Mouse (Mus musculus): ENCODE results near the gene Elf1.
"Not testable (repeated sequence)": the region's sequence is repeated elsewhere in the genome, so short reads cannot be mapped to it uniquely, and the experiment has no call there.

Elf1 gene

DNA sequence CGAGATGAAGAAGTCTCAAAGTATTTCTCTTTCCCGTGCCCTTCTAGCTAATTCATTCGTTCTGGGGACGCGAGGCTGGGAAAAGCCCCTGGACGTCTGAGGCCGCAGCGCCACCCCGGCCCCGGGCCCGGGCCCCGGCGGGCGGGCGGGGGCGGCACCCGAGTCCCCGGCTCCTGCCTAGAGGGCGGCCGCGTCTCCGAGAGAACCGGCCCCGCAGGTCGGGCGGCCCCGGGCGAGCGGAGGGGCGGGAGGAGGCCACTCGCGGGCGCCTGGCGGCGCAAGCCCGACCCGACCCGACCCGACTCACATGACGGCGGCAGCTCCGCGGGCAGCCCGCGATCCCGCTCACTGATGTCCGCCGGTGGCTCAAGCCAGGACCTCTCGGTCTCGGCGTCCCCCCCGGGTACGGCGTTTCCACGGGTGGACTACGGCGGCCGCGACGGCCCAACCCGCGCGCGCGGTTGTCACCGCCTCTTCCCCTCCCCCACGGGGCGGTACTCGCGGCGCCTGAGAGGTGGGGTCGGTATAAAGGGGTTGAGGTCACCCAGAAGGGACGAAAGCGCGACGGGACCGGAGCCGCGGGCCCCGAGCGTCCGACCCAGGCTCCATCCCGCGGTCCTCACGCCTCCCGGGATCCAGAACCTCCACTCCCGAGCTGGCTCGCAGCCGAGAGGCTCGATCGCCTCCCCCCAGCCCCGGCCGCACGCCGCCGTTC is at the start of gene Elf1:
TSS of gene Elf1 (plus strand) at position 571 of the 715 bp plus-strand sequence.
- DNase-seq (ENCODE audit: low spot score), result peak; percentile 90

DNA sequence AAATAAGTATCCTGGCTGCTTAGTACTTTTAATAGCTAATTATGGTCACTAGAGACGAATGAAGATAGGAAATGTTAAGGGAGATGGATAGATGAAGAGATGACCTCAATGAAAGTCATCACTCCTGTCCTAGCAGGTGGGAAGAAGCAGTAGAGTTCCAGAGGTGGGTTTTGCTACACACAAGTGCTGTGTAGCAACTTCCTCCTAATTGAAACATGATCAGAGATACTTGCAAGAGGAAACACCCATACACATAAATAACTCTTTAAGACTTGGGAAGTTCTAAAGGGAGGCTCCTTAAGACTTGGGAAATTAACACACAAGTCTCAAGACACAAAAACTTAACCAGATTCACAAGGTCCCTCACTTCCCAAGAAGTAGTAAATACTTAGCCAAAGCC is 46.9 kb upstream of the Elf1 start:
- no peak for DNase-seq (ENCODE audit: low spot score)

DNA sequence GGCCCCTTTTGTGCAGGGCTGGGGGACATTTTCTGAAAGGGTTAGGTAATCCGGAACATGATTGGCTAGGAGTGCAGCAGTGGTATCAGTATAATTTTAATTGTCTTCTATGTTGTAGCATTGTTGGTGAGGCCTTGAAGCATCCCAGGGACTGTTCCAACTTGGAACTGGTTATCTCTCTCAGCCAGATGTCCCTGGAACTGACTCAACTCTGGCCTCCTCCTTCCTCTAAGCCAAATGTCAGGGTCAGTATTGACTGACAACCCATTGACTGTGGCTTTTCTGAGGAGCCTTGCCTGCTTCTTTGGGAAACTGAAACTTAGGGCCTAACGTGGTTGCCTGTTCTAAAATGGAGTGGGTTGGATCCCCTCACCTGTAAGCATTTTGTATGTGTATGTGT is 40.3 kb upstream of the Elf1 start:
- DNase-seq (ENCODE audit: low spot score), result no peak

GRCm38 (mm10) chr14:79441441-79441840 is 39.6 kb upstream of the Elf1 start:
- no peak for DNase-seq (ENCODE audit: low spot score)

DNA sequence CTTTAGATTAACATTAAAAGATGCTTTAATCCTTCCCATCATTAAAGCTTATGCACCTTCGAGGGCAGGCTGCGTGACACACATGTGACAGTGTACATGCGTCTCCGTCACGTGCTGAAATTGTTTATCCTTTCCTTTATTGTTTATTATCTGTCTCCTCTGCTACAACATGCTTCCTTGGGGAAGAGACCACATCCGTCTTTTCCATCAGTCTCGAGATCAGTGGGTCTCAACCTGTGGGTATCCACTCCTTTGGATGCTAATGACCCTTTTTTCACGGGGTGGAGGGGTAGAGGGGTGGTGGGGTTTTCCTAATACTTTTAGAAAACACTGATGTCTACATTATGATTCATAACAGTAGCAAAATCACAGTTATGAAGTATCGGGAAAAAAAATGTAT is 36.4 kb upstream of the Elf1 start:
- DNase-seq (ENCODE audit: low spot score), result no peak

- DNase-seq (ENCODE audit: low spot score), result peak; percentile 55
Observed at GRCm38 (mm10) chr14:79445055-79445620, 35.9 kb upstream of the Elf1 start.

- peak; percentile 97 for DNase-seq (ENCODE audit: low spot score)
Observed at GRCm38 (mm10) chr14:79451681-79452590, 29.1 kb upstream of the Elf1 start, which contains the start of gene Kbtbd6. Kbtbd6 (plus strand) TSS chr14:79451835.

DNA sequence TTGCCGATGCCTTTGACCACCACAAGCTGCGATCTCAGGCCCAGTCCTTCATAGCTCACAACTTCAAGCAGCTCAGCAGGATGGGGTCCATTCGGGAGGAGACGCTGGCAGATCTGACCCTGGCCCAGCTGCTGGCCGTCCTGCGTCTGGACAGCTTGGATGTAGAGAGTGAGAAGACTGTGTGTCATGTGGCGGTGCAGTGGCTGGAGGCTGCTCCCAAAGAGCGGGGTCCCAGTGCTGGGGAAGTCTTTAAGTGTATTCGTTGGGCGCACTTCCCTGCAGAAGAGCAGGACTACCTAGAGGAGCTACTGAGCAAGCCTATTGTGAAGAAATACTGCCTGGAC is 28.4 kb upstream of the Elf1 start:
- not testable (repeated sequence) for DNase-seq (ENCODE audit: low spot score)

- no peak for DNase-seq (ENCODE audit: low spot score)
Observed at GRCm38 (mm10) chr14:79460401-79460800, 20.6 kb upstream of the Elf1 start.

DNA sequence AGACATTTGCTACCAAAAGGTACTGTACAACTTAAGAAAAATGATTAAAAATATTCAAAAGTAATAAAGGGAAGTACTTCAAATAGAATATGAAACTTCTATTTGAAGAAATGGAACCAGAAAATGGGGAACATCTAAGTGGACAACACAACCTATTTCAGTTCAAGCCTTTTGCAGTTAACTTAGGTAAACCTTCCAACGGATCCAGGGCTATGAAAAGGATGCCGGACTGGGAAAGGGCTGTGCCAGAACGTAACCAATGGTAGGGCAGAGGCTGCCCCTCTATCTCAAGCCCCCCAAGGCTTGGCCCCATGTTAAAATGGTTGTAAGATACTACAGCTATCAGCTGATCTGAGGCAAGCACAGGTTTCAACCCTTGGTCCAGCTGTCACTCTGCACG is 20.0 kb upstream of the Elf1 start:
- no peak for DNase-seq (ENCODE audit: low spot score)

- no peak for DNase-seq (ENCODE audit: low spot score)
Observed at GRCm38 (mm10) chr14:79465623-79466022, 15.4 kb upstream of the Elf1 start.

DNA sequence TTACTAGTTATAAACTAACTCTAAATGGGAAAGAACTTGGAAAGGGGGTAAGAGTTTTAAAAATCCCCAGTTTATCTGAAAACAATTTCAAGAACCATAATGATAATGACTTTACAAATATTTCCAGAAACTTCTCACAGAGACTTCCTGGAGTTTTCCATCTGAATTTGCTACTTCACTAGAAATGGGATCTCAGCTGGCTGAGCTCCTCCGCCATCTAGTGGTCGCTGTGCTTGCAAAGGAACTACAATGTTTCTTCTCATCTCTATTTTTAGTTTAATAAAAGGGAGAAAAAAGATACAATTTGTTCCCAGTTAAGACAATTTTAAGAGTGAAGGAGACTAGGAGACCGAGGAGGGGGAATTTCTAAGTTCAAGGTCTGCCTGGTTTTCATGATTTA is 13.4 kb upstream of the Elf1 start:
- peak; percentile 75 for DNase-seq (ENCODE audit: low spot score)

- DNase-seq (ENCODE audit: low spot score), result no peak
Observed at GRCm38 (mm10) chr14:79473384-79473783, 7.6 kb upstream of the Elf1 start.

DNA sequence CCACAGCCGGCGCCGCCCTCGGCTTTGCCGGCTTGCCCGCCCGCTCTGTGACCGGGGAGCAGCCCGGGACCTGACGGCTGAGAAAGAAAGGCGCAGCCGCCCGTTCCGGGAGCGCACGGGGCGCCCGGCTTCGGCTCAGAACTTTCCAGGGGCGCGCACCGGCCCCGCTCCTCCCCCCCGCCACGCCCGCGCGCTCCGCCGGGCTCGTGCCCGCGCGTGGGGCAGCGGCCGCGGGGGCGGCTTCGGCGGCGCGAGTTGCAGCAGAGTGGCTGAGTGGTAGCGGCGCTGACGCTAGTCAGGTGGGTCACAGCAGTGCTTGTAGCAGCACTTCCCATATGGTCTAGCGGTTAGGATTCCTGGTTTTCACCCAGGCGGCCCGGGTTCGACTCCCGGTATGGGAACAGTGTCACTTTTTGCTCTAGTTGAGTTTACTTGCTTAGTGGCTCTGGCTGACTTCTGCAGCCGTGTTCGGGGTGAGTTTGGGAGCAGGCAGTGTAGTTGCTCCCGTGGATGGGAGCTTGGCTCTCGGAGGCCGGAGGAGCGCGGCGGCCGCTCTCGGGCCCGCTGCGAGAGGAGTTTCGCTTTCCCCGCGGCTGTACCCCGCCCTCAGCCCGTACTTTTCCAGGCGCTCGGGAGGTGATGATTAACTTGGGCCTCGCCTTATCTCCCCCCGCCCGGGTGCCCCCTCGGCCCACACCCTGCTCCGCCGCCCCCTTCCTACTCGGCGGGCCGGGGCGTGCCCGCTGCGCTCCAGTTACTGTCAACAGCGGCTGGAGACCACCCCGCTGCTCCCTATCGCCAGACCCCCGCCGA is 551 bp downstream of the Elf1 start, which contains the start of gene Wbp4:
TSS of gene Wbp4 (minus strand) at position 182 of the 813 bp plus-strand sequence.
- DNase-seq (ENCODE audit: low spot score), result peak; percentile 96

DNA sequence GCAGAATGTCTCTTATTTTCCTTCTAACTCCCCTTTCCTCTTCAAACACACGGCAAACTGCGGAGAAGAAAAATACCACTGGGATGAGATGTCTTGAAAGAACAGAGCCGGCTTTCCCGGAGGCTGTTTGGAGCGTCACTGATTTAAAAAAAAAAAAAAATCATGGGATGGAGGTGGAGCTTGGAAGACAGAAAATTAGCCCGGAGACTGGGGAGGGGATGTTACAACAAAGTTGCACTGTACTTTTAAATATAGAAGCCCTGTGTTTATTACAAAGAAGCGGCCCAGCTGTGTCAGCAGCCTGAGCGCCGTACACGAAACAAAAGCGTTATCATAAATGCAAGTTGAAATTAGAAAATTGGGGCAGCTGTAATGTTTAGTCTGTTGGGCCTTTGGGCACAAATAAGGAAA is 1.3 kb downstream of the Elf1 start:
- peak; percentile 70 for DNase-seq (ENCODE audit: low spot score)

GRCm38 (mm10) chr14:79482747-79483355 is 1.9 kb downstream of the Elf1 start:
- DNase-seq (ENCODE audit: low spot score), result peak; percentile 29

- no peak for DNase-seq (ENCODE audit: low spot score)
Observed at GRCm38 (mm10) chr14:79483611-79484120, 2.7 kb downstream of the Elf1 start.

DNA sequence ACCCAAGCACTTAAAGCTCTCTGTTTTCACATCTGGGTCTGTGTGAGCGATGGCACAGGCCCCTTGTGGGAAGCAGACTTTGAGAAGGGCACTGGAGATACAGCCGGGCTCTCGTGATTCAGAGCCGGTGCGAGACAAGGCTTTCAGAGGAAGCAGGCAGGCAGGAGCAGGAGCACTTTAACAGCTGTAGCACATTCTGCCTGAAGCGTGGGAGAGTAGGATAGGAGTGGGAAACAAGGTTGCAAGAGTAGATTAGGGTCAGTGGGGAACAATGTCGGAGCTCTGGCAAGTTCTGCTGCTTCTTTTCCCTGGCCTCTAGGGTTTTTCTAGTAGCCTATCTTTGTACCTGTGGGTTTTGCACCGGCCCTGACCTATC is 5.6 kb downstream of the Elf1 start:
- peak; percentile 27 for DNase-seq (ENCODE audit: low spot score)

DNA sequence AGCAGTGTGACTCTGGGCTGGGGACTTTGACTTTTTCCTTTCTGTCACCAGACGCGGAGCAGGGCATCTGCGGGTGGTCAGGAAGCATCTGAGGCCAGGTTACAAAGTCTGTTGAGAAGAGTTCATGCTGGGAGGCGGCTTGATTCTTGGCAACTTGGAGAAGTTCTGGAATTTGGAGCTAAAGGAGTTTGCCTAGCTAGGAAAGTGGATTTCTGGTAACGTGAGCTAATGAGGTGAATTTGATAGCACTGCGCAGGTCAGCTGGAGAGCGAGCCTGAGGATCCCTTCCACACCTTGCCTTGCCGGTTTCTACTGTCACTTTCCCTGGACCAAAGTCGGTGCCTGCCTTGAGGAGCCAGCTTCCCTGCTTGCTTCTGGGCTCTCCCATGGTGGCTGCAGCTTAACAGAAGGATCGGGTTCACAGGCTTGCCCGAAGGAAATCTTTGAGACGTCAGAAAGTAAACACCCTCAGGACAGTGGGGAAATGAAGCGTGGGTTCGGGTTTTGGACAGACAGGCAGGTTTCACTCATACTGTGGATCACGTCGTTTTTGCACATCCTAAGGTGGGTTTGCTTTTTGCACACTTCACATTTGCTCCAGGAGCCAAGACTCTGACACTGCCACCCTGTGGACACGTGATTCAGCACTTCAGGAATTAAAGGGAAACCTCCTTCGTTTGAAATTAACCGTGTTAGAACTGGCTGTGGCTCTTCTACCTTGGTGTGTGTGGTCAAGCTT is 6.2 kb downstream of the Elf1 start:
- peak; percentile 70 for DNase-seq (ENCODE audit: low spot score)

DNA sequence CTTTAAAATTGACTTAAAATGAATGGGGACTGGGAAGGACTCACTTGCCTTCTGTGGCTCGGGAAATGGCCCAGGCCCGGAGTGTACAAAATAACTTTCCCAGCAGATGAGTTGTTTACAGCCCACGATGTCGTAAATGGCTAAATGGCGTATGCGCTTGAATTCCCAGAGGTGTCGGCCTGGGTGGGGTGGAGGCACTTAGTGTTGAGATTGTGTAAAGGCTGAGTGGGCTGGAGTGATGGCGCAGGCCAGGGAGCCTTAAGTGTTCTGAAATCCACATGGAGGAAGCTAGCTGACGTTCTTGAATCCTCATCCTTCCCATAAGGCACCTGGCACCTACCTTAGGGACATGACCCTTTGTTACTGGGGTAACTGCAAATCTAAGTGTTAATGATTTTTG is 7.5 kb downstream of the Elf1 start:
- DNase-seq (ENCODE audit: low spot score), result no peak

GRCm38 (mm10) chr14:79489150-79489549 is 8.2 kb downstream of the Elf1 start:
- no peak for DNase-seq (ENCODE audit: low spot score)

Measured in embryo, embryonic 10.5 days (tissue).